Mouse (Mus musculus): ENCODE data around the gene Ubl7. TPM values are rescaled to one million over a fixed set of nuclear protein-coding genes. Genes with fewer than 3 reads are reported as not detected.

The Ubl7 gene
- total and polyA plus RNA-seq, 3 experiments: 24.7 to 81.1 (median 37.3) TPM

- peak overlapping the region; percentile 59 for H3K4me2 ChIP-seq (ENCODE audit: insufficient read depth, low read depth, poor library complexity, severe bottlenecking)
- H3K4me3 ChIP-seq (replicated peaks in 1 of 3; ENCODE audit: low read depth in 2 of 3, low read length in 2 of 3, poor library complexity in 1 of 3): no peak overlapping the region
- H3K36me3 ChIP-seq (replicated peaks in 1 of 2; ENCODE audit: control insufficient read depth in 1 of 2, insufficient read depth in 1 of 2, low read length in 1 of 2): no peaks in the 10 kb centered on the region
- H3K27me3 ChIP-seq (replicated peaks): no peaks in the 10 kb centered on the region
- H3K9me3 ChIP-seq (replicated peaks; ENCODE audit: low read length): no peaks in the 10 kb centered on the region
- H3K9ac ChIP-seq (ENCODE audit: insufficient read depth, low read depth): no peak overlapping the region
- peaks cover 8 to 30% of the 10 kb centered on the region in 2 experiments for H3K4me1 ChIP-seq (ENCODE audit: control insufficient read depth in 1 of 2, insufficient read depth in 2 of 2)
- H3K27ac ChIP-seq (ENCODE audit: insufficient read depth, low read depth): no peak overlapping the region; the same call in 1 of the 2 replicates
- peaks cover 10% of the 10 kb centered on the region for H3K79me2 ChIP-seq (replicated peaks; ENCODE audit: control insufficient read depth, extremely low read depth, insufficient read depth, poor library complexity, severe bottlenecking)
- peak; percentile 69 for DNase-seq (ENCODE audit: extremely low read depth)
- in situ Hi-C loops (cut with MboI; ENCODE audit: low pct_ligation_motif_present, low pct_unique_long_range_greater_than_20kb, low sequenced_read_pairs): loop anchor here (5.0 kb wide), 1 partner anchor 35 kb away; no protein-coding TSS in a partner anchor
- dilution Hi-C loops (cut with MboI; ENCODE audit: extremely low pct_ligation_motif_present, extremely low pct_unique_long_range_greater_than_20kb, low sequenced_read_pairs): no loop called here
- no peak for TF ChIP-seq ZMIZ1 (IDR thresholded peaks at IDR 0.05; ENCODE audit: low read depth, low read length)
- peak; percentile 55; the same call in 1 of the 2 replicates for TF ChIP-seq JUND (conservative IDR thresholded peaks at IDR 0.05; ENCODE audit: low read depth, low read length)
- 0 out of 2 replicates have a peak, but pooled peaks have one; percentile 42 for TF ChIP-seq HCFC1 (IDR thresholded peaks at IDR 0.05; ENCODE audit: low read depth, low read length)
- TF ChIP-seq RCOR1 (conservative IDR thresholded peaks at IDR 0.05; ENCODE audit: low read depth, low read length): peak; percentile 82
- TF ChIP-seq SIN3A (IDR thresholded peaks at IDR 0.05; ENCODE audit: low read length): peak; percentile 58
- no peak for TF ChIP-seq GABPA (IDR thresholded peaks at IDR 0.05; ENCODE audit: insufficient replicate concordance, low read depth, low read length)
- peak; percentile 98 for TF ChIP-seq IRF4 (IDR thresholded peaks at IDR 0.05; ENCODE audit: low read depth, low read length)
- TF ChIP-seq MXI1 (IDR thresholded peaks at IDR 0.05; ENCODE audit: low read depth, low read length): peak; percentile 38; the same call in 1 of the 2 replicates
- TF ChIP-seq RAD21 (IDR thresholded peaks at IDR 0.05; ENCODE audit: low read depth, low read length): no peak
- peak; percentile 68; the same call in 1 of the 2 replicates for TF ChIP-seq MYC (IDR thresholded peaks at IDR 0.05; ENCODE audit: low read depth, low read length)
- TF ChIP-seq TCF12 (IDR thresholded peaks at IDR 0.05; ENCODE audit: low read depth, low read length): peak; percentile 64; the same call in 1 of the 2 replicates
- TF ChIP-seq ZNF384 (IDR thresholded peaks at IDR 0.05; ENCODE audit: low read depth, low read length): no peak
- no peak for TF ChIP-seq POLR2AphosphoS2 (IDR thresholded peaks at IDR 0.05; ENCODE audit: low read depth, low read length)
- no peak for TF ChIP-seq POLR2A (IDR thresholded peaks at IDR 0.05; ENCODE audit: low read depth, low read length)
- TF ChIP-seq ZC3H11A (IDR thresholded peaks at IDR 0.05; ENCODE audit: low read depth, low read length): no peak
- TF ChIP-seq MAZ (IDR thresholded peaks at IDR 0.05; ENCODE audit: low read depth, low read length): peak; percentile 66; the same call in 1 of the 2 replicates
- no peak for TF ChIP-seq NRF1 (IDR thresholded peaks at IDR 0.05; ENCODE audit: low read depth, low read length)
- no peak for TF ChIP-seq TBP (conservative IDR thresholded peaks at IDR 0.05; ENCODE audit: low read depth, low read length)
- no peak for TF ChIP-seq USF2 (conservative IDR thresholded peaks at IDR 0.05; ENCODE audit: low read depth, low read length)
- TF ChIP-seq E2F4 (IDR thresholded peaks at IDR 0.05; ENCODE audit: insufficient replicate concordance, low read depth, low read length): no peak
- peak; percentile 93 for TF ChIP-seq ETS1 (conservative IDR thresholded peaks at IDR 0.05; ENCODE audit: low read depth, low read length)
- peak; percentile 81 for TF ChIP-seq MEF2A (IDR thresholded peaks at IDR 0.05; ENCODE audit: borderline replicate concordance, low read depth, low read length)
- TF ChIP-seq CTCF (conservative IDR thresholded peaks at IDR 0.05 in 1 of 2, IDR thresholded peaks at IDR 0.05 in 1 of 2; ENCODE audit: low read depth in 2 of 2, low read length in 2 of 2): no peak
- TF ChIP-seq NELFE (IDR thresholded peaks at IDR 0.05; ENCODE audit: low read depth, low read length): no peak
- peak; percentile 96 for TF ChIP-seq BHLHE40 (IDR thresholded peaks at IDR 0.05; ENCODE audit: low read depth, low read length)
- no peak for TF ChIP-seq CHD1 (IDR thresholded peaks at IDR 0.05; ENCODE audit: low read depth, low read length)
- no peak for TF ChIP-seq UBTF (IDR thresholded peaks at IDR 0.05; ENCODE audit: low read depth, low read length)
- peak; percentile 68 for TF ChIP-seq ELF1 (IDR thresholded peaks at IDR 0.05; ENCODE audit: low read depth, low read length)
- TF ChIP-seq EP300 (IDR thresholded peaks at IDR 0.05; ENCODE audit: low read length): peak; percentile 98
- TF ChIP-seq CHD2 (IDR thresholded peaks at IDR 0.05; ENCODE audit: low read length): peak; percentile 58; the same call in 1 of the 2 replicates
- no peak for TF ChIP-seq ZKSCAN1 (IDR thresholded peaks at IDR 0.05; ENCODE audit: borderline replicate concordance, low read depth, low read length)
- peak; percentile 47; the same call in 1 of the 2 replicates for TF ChIP-seq MAX (IDR thresholded peaks at IDR 0.05; ENCODE audit: low read length)
- TF ChIP-seq MAFK (IDR thresholded peaks at IDR 0.05; ENCODE audit: insufficient replicate concordance, low read length): peak; percentile 70; the same call in 1 of the 2 replicates
- TF ChIP-seq PAX5 (IDR thresholded peaks at IDR 0.05; ENCODE audit: low read length): no peak
- peak; percentile 38; the same call in 1 of the 2 replicates for TF ChIP-seq JUN (IDR thresholded peaks at IDR 0.05; ENCODE audit: insufficient read depth, low read depth, low read length)
- TF ChIP-seq SMC3 (IDR thresholded peaks at IDR 0.05; ENCODE audit: low read depth, low read length): no peak
- no peak for TF ChIP-seq KAT2A (IDR thresholded peaks at IDR 0.05; ENCODE audit: insufficient replicate concordance, low read length)
- no peak for TF ChIP-seq USF1 (IDR thresholded peaks at IDR 0.05; ENCODE audit: low read depth, low read length)
Observed at GRCm38 (mm10) chr9:57907206-57907605, 3.6 kb upstream of the Ubl7 start.
